Mouse (Mus musculus) heart, postnatal 0 days (tissue): ENCODE data around the gene Nt5m.

Source experiments
- CTCF ChIP-seq: IDR thresholded peaks from 2 replicates; pipeline ENCODE4 v1.5.1; 2016; ENCODE audit warnings: antibody characterized with exemption, control low read depth, low read depth
- EP300 ChIP-seq: IDR thresholded peaks from 2 replicates; pipeline ENCODE4 v1.6.1; 2016; ENCODE audit warnings: antibody characterized with exemption, low read depth

- no peak for TF ChIP-seq EP300
- no peak for TF ChIP-seq CTCF
These were observed 35.7 kb upstream of the Nt5m start for GRCm38 (mm10) chr11:59803516-59803915.
